Mouse (Mus musculus) Muller cell, postnatal 12 days (primary cell): ENCODE data around the gene Capn3.

Experiments
- DNase-seq: peaks from one replicate; pipeline ENCODE4 v3.0.0-alpha.2; 2015; ENCODE audit errors: inconsistent ontology term

The Capn3 gene

GRCm38 (mm10) chr2:120455719-120456118 lies at the start of gene Capn3:
Gene Capn3 (plus strand): TSS chr2:120456019.
- no peak for DNase-seq

- no peak for DNase-seq
Measured at GRCm38 (mm10) chr2:120411096-120411628, 44.7 kb upstream of the Capn3 start.

DNA sequence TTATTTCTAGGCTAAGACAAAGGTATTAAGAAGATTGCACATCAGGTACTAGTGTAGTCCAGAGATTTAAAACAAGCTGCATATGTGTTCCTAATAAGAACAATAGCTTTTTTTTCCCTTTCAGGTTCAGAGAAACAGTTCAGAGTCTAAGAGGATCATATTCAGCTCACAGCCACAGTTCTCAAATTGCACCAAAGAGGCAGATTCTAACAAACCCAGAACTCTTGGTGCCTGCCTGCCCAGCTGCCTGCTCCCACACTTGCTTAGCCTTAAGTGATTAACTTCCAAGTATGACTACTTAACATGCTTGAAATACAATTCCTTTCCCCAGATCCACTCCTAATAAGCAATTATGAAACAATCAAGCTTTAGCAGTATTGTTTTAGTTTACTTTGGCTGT lies 41.7 kb upstream of the Capn3 start:
- no peak for DNase-seq

GRCm38 (mm10) chr2:120414738-120415414 lies 40.9 kb upstream of the Capn3 start:
- DNase-seq = no peak

- DNase-seq = no peak
Measured at GRCm38 (mm10) chr2:120424386-120424785, 31.4 kb upstream of the Capn3 start.

GRCm38 (mm10) chr2:120444486-120444885 lies 11.3 kb upstream of the Capn3 start:
- no peak for DNase-seq

DNA sequence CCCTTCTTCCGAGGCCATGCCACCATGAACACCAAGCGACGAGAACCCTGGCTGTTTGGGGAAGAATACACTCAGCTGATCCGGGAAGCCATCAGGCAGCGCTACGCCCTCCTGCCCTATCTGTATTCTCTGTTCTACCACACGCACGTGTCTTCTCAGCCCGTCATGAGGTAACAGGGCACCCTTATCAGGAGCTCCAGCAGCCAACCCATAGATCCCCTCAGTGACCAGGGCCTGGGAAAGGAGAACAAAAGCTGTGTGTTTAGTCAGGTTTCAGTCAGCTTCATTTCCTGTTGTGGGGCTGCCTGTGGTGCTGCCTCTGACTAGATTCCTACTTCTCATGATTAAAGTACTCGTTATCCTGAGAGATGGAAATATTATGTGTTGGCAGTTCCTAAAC lies 9.4 kb upstream of the Capn3 start:
- DNase-seq = no peak

GRCm38 (mm10) chr2:120447306-120447705 lies 8.5 kb upstream of the Capn3 start:
- no peak for DNase-seq

- no peak for DNase-seq
Measured at GRCm38 (mm10) chr2:120450724-120451123, 5.1 kb upstream of the Capn3 start.

- DNase-seq = no peak
Measured at GRCm38 (mm10) chr2:120452600-120452999, 3.2 kb upstream of the Capn3 start.

GRCm38 (mm10) chr2:120454987-120455386 lies 832 bp upstream of the Capn3 start:
- DNase-seq = no peak

DNA sequence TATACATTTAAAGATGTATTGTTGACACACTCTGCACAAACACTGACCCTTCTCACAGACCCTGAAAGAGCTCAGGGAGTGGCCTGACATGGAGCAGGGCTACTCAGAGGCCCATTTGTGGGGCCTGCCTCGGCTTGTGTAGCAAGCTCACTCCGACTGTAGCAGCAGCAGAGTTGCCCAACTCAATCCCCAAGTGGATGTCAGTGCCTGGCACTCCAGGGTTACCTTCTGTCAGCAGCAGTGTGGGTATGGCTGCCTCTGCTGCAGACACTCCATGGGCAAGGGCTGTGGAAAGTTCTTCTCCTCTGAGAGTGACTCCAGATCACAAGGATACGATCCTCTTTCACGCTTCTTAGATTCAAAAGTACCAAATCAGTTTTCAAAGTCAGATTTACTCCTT lies 4.4 kb downstream of the Capn3 start:
- DNase-seq = no peak

- DNase-seq = no peak
Measured at GRCm38 (mm10) chr2:120463328-120463727, 7.5 kb downstream of the Capn3 start.

GRCm38 (mm10) chr2:120464091-120464490 lies 8.3 kb downstream of the Capn3 start:
- DNase-seq = no peak

- DNase-seq = no peak
Measured at GRCm38 (mm10) chr2:120464732-120465396, 9.0 kb downstream of the Capn3 start.

DNA sequence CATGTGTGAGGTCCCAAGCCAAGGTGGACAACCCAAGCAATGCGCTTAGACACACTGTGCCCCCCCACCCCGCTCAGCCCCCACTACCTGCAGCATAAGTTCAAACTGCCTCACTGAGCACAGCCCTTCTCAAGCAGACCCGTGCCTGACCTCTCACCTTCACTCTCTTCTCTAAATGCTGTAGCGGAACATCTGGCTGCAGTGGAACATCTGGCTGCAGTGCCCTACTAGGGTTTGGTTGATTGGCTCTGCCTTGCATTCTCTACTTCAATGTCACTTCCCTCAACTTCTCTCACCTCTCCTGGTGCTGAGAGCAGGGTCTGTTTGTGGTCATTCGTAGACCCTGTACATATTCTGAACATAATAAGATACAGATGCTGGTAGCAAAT lies 9.6 kb downstream of the Capn3 start:
- no peak for DNase-seq

DNA sequence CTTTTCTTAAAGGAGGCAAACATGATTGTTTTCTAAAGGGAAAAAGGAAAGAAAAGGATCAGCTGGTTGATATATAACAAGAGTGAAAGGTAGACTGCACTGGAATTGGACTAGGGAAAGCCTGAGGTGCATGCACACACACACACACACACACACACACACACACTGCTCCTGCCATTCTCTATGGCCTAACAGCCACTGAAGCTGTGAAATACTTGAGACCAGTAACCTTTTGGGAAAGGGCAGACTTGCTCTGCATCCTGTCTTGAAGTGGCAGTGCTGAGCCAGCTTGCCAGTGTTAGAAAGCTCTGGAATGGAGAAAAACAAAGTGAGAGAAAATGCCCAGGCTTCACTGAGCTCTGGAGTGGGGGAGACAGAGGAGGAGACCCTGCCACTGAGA lies 12.2 kb downstream of the Capn3 start:
- no peak for DNase-seq

GRCm38 (mm10) chr2:120469220-120469619 lies 13.4 kb downstream of the Capn3 start:
- no peak for DNase-seq

DNA sequence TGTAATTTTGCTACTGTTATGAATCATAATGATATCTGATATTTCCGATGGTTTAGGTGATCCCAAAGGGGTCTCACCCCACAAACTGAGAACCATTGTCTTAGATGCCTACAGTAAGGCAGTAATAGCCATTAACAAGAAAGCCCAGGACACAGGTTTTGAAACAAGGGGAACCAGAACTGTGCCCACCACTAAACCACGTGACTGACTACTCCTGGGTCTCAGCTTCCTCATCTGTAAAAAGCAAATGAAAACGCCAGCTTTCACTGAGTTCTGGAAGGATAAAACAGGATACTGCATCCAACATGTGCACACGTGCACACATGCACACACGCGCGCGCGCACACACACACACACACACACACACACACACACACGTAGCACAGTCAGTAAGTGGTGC lies 13.9 kb downstream of the Capn3 start:
- no peak for DNase-seq

- no peak for DNase-seq
Measured at GRCm38 (mm10) chr2:120470856-120471255, 15.0 kb downstream of the Capn3 start.

GRCm38 (mm10) chr2:120476277-120477087 lies 20.7 kb downstream of the Capn3 start:
- DNase-seq = no peak

- peak; percentile 40 for DNase-seq
Measured at GRCm38 (mm10) chr2:120478600-120478999, 22.8 kb downstream of the Capn3 start.
